Mouse (Mus musculus) liver, adult 2 months (tissue): ENCODE measurements at regions not wholly inside any gene's neighbourhood (a gene's known extent, or its start where the extent isn't known, plus 50 kb on each side); places are given as distances from the start of the nearest gene placed in this dataset.

Experiments used
- DNase-seq: peaks from one replicate; pipeline ENCODE4 v3.0.0-alpha.2; 2011; ENCODE audit warnings: low read depth, low spot score; ENCODE audit errors: extremely low read depth
- H3K27ac ChIP-seq: fragments of 200-500 bp; replicated peaks from 2 replicates; pipeline ENCODE4 v1.5.1; 2012; ENCODE audit warnings: low read depth, mild to moderate bottlenecking, control low read depth, inconsistent platforms, low read length; ENCODE audit not compliant: insufficient read depth
- H3K27me3 ChIP-seq: fragments of 200-500 bp; 2 replicates; pipeline ENCODE4 v1.6.1; 2012; ENCODE audit warnings: mild to moderate bottlenecking, moderate library complexity, low read length, inconsistent platforms; ENCODE audit not compliant: control insufficient read depth, insufficient read depth
- H3K36me3 ChIP-seq: fragments of 200-500 bp; 2 replicates; pipeline ENCODE4 v1.6.1; 2012; ENCODE audit warnings: low read length, inconsistent platforms; ENCODE audit not compliant: control insufficient read depth, insufficient read depth
- H3K4me1 ChIP-seq: fragments of 200-500 bp; 2 replicates; pipeline ENCODE4 v1.6.1; 2011; ENCODE audit warnings: low read length; ENCODE audit not compliant: control insufficient read depth, insufficient read depth
- H3K4me3 ChIP-seq: fragments of 200-500 bp; 2 replicates; pipeline ENCODE4 v1.5.1; 2011; ENCODE audit warnings: low read depth, mild to moderate bottlenecking, control low read depth, low read length, moderate library complexity; ENCODE audit not compliant: insufficient read depth
- H3K79me2 ChIP-seq: fragments of 200-500 bp; 2 replicates; pipeline ENCODE4 v1.6.1; 2012; ENCODE audit warnings: inconsistent platforms, mild to moderate bottlenecking, low read length, moderate library complexity; ENCODE audit not compliant: control insufficient read depth, insufficient read depth
- H3K9ac ChIP-seq: fragments of 200-500 bp; 2 replicates; pipeline ENCODE4 v1.6.1; 2012; ENCODE audit warnings: low read depth, mild to moderate bottlenecking, control low read depth, inconsistent platforms, low read length
- CTCF ChIP-seq: fragments of 200-500 bp; IDR thresholded peaks from 2 replicates; pipeline ENCODE4 v1.5.1; 2011; ENCODE audit warnings: low read depth, low read length, control low read depth
- POLR2A ChIP-seq: fragments of 200-500 bp; IDR thresholded peaks from 2 replicates; pipeline ENCODE4 v1.6.1; 2011; ENCODE audit warnings: low read length, control low read depth; ENCODE audit not compliant: insufficient read depth; ENCODE audit errors: extremely low read depth
- WGBS: fragments of 180-500 bp; shearing (Covaris S2); methylation state at CpG from one replicate; pipeline ENCODE4 v1.1.7; 2018; 5-methylcytosine and 5-hydroxymethylcytosine counted together

GRCm38 (mm10) chr16:93110912-93111311, 285.0 kb upstream of the Runx1 start:
- no peaks in the 10 kb centered on the region for H3K27me3 ChIP-seq
- 68% methylated on average over 3 of the region's 3 CpGs for WGBS
- H3K4me1 ChIP-seq, result no peaks in the 10 kb centered on the region
- no peaks in the 10 kb centered on the region for H3K79me2 ChIP-seq
- H3K27ac ChIP-seq, result no peak overlapping the region
- H3K4me3 ChIP-seq, result no peak overlapping the region
- no peak for DNase-seq
- H3K9ac ChIP-seq, result no peak overlapping the region
- TF ChIP-seq POLR2A (no peak), CTCF (no peak)
- H3K36me3 ChIP-seq, result no peaks in the 10 kb centered on the region

- H3K9ac ChIP-seq, result no peak overlapping the region
- no peaks in the 10 kb centered on the region for H3K4me1 ChIP-seq
- no peak overlapping the region for H3K4me3 ChIP-seq
- no peaks in the 10 kb centered on the region for H3K79me2 ChIP-seq
- H3K27ac ChIP-seq, result no peak overlapping the region
- 73% methylated on average over 6 of the region's 6 CpGs for WGBS
- no peaks in the 10 kb centered on the region for H3K27me3 ChIP-seq
- no peak for TF ChIP-seq CTCF
- no peak for TF ChIP-seq POLR2A
- no peaks in the 10 kb centered on the region for H3K36me3 ChIP-seq
- DNase-seq, result no peak
Observed at GRCm38 (mm10) chr16:93110451-93110850, 284.5 kb upstream of the Runx1 start.

- 70% methylated on average over 12 of the region's 12 CpGs for WGBS
- Histone ChIP-seq H3K4me1 (no peaks in the 10 kb centered on the region), H3K4me3 (no peak overlapping the region), H3K79me2 (no peaks in the 10 kb centered on the region), H3K27ac (no peak overlapping the region), H3K36me3 (no peaks in the 10 kb centered on the region), H3K9ac (no peak overlapping the region), H3K27me3 (no peaks in the 10 kb centered on the region)
- TF ChIP-seq CTCF (no peak), POLR2A (no peak)
- no peak for DNase-seq
Observed at GRCm38 (mm10) chr16:93109683-93110407, 283.9 kb upstream of the Runx1 start.

- 78% methylated on average over 5 of the region's 5 CpGs for WGBS
- H3K79me2 ChIP-seq, result no peaks in the 10 kb centered on the region
- DNase-seq, result no peak
Observed at GRCm38 (mm10) chr16:93107524-93107845, 281.5 kb upstream of the Runx1 start.

GRCm38 (mm10) chr16:93106811-93107523, 281.0 kb upstream of the Runx1 start:
- Histone ChIP-seq H3K9ac (no peak overlapping the region), H3K4me1 (no peaks in the 10 kb centered on the region), H3K27ac (no peak overlapping the region), H3K79me2 (no peaks in the 10 kb centered on the region), H3K36me3 (no peaks in the 10 kb centered on the region), H3K27me3 (no peaks in the 10 kb centered on the region), H3K4me3 (no peak overlapping the region)
- DNase-seq, result no peak
- TF ChIP-seq POLR2A (no peak), CTCF (no peak)
- 83% methylated on average over 13 of the region's 13 CpGs for WGBS

More at GRCm38 (mm10) chr16:93107524-93107845, 281.5 kb upstream of the Runx1 start:
- no peaks in the 10 kb centered on the region for H3K36me3 ChIP-seq
- TF ChIP-seq CTCF, result no peak
- no peak for TF ChIP-seq POLR2A
- H3K27ac ChIP-seq, result no peak overlapping the region
- no peak overlapping the region for H3K4me3 ChIP-seq
- H3K27me3 ChIP-seq, result no peaks in the 10 kb centered on the region
- no peaks in the 10 kb centered on the region for H3K4me1 ChIP-seq
- H3K9ac ChIP-seq, result no peak overlapping the region

- Histone ChIP-seq H3K4me3 (no peak overlapping the region), H3K27me3 (no peaks in the 10 kb centered on the region), H3K36me3 (no peaks in the 10 kb centered on the region), H3K4me1 (no peaks in the 10 kb centered on the region), H3K9ac (no peak overlapping the region), H3K79me2 (no peaks in the 10 kb centered on the region), H3K27ac (no peak overlapping the region)
- WGBS, result 83% methylated on average over 3 of the region's 3 CpGs
- TF ChIP-seq CTCF (no peak), POLR2A (no peak)
- no peak for DNase-seq
Observed at GRCm38 (mm10) chr16:93102174-93102573, 276.2 kb upstream of the Runx1 start.
